Mouse (Mus musculus) G1E-ER4 (cell line): ENCODE data around the gene Rps23. TPM values are rescaled to one million over a fixed set of nuclear protein-coding genes. Genes with fewer than 3 reads are reported as not detected.

Source experiments
- GATA1 ChIP-seq: IDR thresholded peaks from one replicate; pipeline ENCODE4 v1.8.0; 2012; ENCODE audit warnings: low read length, inconsistent platforms
- polyA plus RNA-seq: library from polyadenylated mRNA; stranded (reverse); fragments of >175 nt; gene quantifications from 2 replicates; pipeline ENCODE4 v1.2.3, GENCODE M21; 2012

The Rps23 gene
- 1,639 and 1,685 TPM in 2 replicates for polyA plus RNA-seq

GRCm38 (mm10) chr13:90922751-90923612, at the start of gene Rps23:
Rps23 (plus strand) TSS chr13:90922958.
- no peak for TF ChIP-seq GATA1

- no peak for TF ChIP-seq GATA1
These were observed 40.9 kb upstream of the Rps23 start for GRCm38 (mm10) chr13:90881727-90882429.

- no peak for TF ChIP-seq GATA1
These were observed 36.8 kb upstream of the Rps23 start for GRCm38 (mm10) chr13:90885856-90886532.

- no peak for TF ChIP-seq GATA1
These were observed 36.2 kb upstream of the Rps23 start for GRCm38 (mm10) chr13:90886568-90886983.

- TF ChIP-seq GATA1, result peak; percentile 63
These were observed 32.6 kb upstream of the Rps23 start for GRCm38 (mm10) chr13:90890111-90890510.

- TF ChIP-seq GATA1, result no peak
These were observed 27.9 kb upstream of the Rps23 start for GRCm38 (mm10) chr13:90894819-90895218.

- TF ChIP-seq GATA1, result no peak
These were observed 26.7 kb upstream of the Rps23 start for GRCm38 (mm10) chr13:90896098-90896497.

- TF ChIP-seq GATA1, result no peak
These were observed 25.9 kb upstream of the Rps23 start for GRCm38 (mm10) chr13:90896821-90897220.

- TF ChIP-seq GATA1, result no peak
These were observed 17.6 kb upstream of the Rps23 start, which contains the start of gene Atp6ap1l for GRCm38 (mm10) chr13:90905176-90905575. Atp6ap1l (minus strand) TSS chr13:90905355.

GRCm38 (mm10) chr13:90907376-90907775, 15.4 kb upstream of the Rps23 start:
- no peak for TF ChIP-seq GATA1

GRCm38 (mm10) chr13:90912760-90913674, 9.7 kb upstream of the Rps23 start:
- TF ChIP-seq GATA1, result no peak

GRCm38 (mm10) chr13:90913675-90914192, 9.0 kb upstream of the Rps23 start:
- TF ChIP-seq GATA1, result no peak

GRCm38 (mm10) chr13:90914721-90915120, 8.0 kb upstream of the Rps23 start:
- TF ChIP-seq GATA1, result no peak

- TF ChIP-seq GATA1, result no peak
These were observed 1.3 kb downstream of the Rps23 start for GRCm38 (mm10) chr13:90924072-90924471.

GRCm38 (mm10) chr13:90925191-90925590, 2.4 kb downstream of the Rps23 start:
- TF ChIP-seq GATA1, result no peak
